Mouse (Mus musculus) thymus, postnatal 10 days (tissue): Measurements from ENCODE around the gene Cdk5r2.

Experiments
- DNase-seq, 2 experiments: peaks; one replicate each; pipeline ENCODE4 v3.0.0; 2021; ENCODE audit warnings: low spot score in 2 of 2

Gene Cdk5r2

GRCm38 (mm10) chr1:74851001-74851775, 3.5 kb upstream of the Cdk5r2 start:
- no peak for DNase-seq

- no peak for DNase-seq
Measured at GRCm38 (mm10) chr1:74855156-74855555, 422 bp downstream of the Cdk5r2 start.

- DNase-seq: no peak
Measured at GRCm38 (mm10) chr1:74855651-74856438, 1.1 kb downstream of the Cdk5r2 start.

GRCm38 (mm10) chr1:74856439-74856720, 1.6 kb downstream of the Cdk5r2 start:
- DNase-seq: no peak

- DNase-seq: no peak
Measured at GRCm38 (mm10) chr1:74856791-74857190, 2.1 kb downstream of the Cdk5r2 start.

- no peak for DNase-seq
Measured at GRCm38 (mm10) chr1:74857201-74857600, 2.5 kb downstream of the Cdk5r2 start.

GRCm38 (mm10) chr1:74857677-74858076, 2.9 kb downstream of the Cdk5r2 start:
- no peak for DNase-seq

GRCm38 (mm10) chr1:74858171-74858719, 3.5 kb downstream of the Cdk5r2 start:
- DNase-seq: peak in 1 of 2 experiments; percentile 38

GRCm38 (mm10) chr1:74858805-74859204, 4.1 kb downstream of the Cdk5r2 start:
- DNase-seq: no peak

- DNase-seq: no peak
Measured at GRCm38 (mm10) chr1:74859223-74859984, 4.7 kb downstream of the Cdk5r2 start.

- DNase-seq: no peak
Measured at GRCm38 (mm10) chr1:74861783-74862182, 7.0 kb downstream of the Cdk5r2 start.

- DNase-seq: no peak
Measured at GRCm38 (mm10) chr1:74872218-74872617, 17.5 kb downstream of the Cdk5r2 start.

- no peak for DNase-seq
Measured at GRCm38 (mm10) chr1:74877199-74877598, 22.5 kb downstream of the Cdk5r2 start.

- peak in 1 of 2 experiments; percentile 36 for DNase-seq
Measured at GRCm38 (mm10) chr1:74880785-74881360, 26.1 kb downstream of the Cdk5r2 start.

GRCm38 (mm10) chr1:74882055-74882734, 27.5 kb downstream of the Cdk5r2 start:
- DNase-seq: no peak

GRCm38 (mm10) chr1:74882828-74883227, 28.1 kb downstream of the Cdk5r2 start:
- no peak for DNase-seq

GRCm38 (mm10) chr1:74883441-74883840, 28.7 kb downstream of the Cdk5r2 start:
- no peak for DNase-seq

- no peak for DNase-seq
Measured at GRCm38 (mm10) chr1:74884196-74885141, 29.7 kb downstream of the Cdk5r2 start.

- no peak for DNase-seq
Measured at GRCm38 (mm10) chr1:74885369-74886042, 30.8 kb downstream of the Cdk5r2 start, which contains the start of gene Fev. Gene Fev (minus strand): TSS chr1:74885419.
